Mouse (Mus musculus): ENCODE results near the gene Thbs1. TPM values are rescaled to one million over a fixed set of nuclear protein-coding genes. Genes with fewer than 3 reads are reported as not detected.

Thbs1 gene
- polyA plus RNA-seq, 1 experiment from 2014 or later: 4.5 TPM

DNA sequence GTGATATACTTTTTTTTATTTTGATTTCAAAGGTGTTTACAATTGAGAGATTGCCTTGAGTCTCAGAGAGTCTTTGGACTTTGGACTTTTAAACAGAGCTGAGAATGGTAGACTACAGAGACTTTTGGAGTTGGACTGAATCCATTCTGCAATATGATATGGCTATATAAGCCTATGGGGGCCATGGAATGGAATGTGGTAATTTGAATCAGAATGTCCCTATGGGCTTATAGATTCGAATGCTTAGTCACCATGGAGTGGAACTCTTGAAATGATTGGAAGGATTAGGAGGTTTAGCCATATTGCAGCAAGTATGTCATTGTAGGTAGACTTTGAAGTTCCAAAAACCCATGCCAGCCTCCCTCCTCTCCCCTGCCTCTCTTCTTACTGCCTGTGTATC, 56.5 kb downstream of the Thbs1 start:
- 62% methylated on average over 1 of the region's 1 CpGs for WGBS
- H3K4me3 ChIP-seq (ENCODE audit: low read depth, low read length): no peak overlapping the region

DNA sequence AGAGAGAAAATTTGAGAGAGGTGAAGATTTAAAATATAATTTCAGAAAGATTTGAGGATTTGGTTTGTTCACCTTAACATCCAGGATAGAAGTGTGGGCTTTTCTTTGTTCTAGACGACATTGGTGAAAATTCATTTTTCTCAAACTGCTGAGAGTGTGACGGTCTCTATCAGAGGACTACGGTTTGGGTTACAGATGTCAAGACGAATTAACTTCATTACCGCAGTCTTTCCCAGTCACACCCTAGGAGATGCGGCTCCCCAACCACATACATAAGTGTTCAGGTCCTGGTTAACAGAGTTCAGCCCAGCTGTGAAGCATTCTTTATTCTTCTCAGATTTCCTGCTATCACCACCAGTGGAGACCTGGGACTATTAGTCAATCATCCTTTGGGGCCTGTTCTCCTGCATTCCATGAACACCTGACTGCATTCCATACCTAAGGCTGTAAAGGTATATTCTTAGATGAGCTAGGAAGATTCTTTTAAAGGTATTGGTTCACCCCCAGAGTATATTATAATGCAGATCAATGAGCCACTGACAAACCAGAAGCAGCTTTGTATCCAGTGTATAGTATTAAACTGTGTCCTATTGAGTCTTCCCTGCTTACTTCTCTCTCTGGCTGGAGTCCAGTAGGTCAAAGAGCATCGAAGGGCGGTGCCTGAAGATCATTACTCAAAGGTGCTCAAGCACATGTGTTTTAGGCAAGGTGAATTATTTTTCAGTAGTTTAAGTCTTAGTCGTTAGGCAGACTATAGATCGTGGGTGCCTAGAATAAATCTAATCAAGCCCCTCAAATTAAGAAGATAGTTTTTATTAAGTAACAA, 63.1 kb downstream of the Thbs1 start:
- H3K4me2 ChIP-seq (ENCODE audit: low read depth, low read length): no peak overlapping the region
- no peaks in the 10 kb centered on the region for H3K27me3 ChIP-seq (ENCODE audit: control insufficient read depth, insufficient read depth, low read length)
- WGBS: 90% methylated on average over 10 of the region's 10 CpGs
- H3K4me3 ChIP-seq (ENCODE audit: low read depth, low read length): no peak overlapping the region
- H3K36me3 ChIP-seq (ENCODE audit: control insufficient read depth, insufficient read depth, low read length): no peaks in the 10 kb centered on the region
- H3K9me3 ChIP-seq (ENCODE audit: control insufficient read depth, low read length): no peaks in the 10 kb centered on the region
- H3K9ac ChIP-seq (replicated peaks; ENCODE audit: low read depth, low read length): no peak overlapping the region
- ATAC-seq (ENCODE audit: low read depth): no peak
- no peak overlapping the region for H3K27ac ChIP-seq (ENCODE audit: low read depth, low read length)
- no peaks in the 10 kb centered on the region for H3K4me1 ChIP-seq (ENCODE audit: control insufficient read depth, insufficient read depth, low read length)

More for the DNA sequence above, 56.5 kb downstream of the Thbs1 start:
- no peak overlapping the region for H3K4me2 ChIP-seq (ENCODE audit: low read depth, low read length)
- H3K27ac ChIP-seq (ENCODE audit: low read depth, low read length): no peak overlapping the region
- H3K9me3 ChIP-seq (ENCODE audit: control insufficient read depth, low read length): no peaks in the 10 kb centered on the region
- no peaks in the 10 kb centered on the region for H3K36me3 ChIP-seq (ENCODE audit: control insufficient read depth, insufficient read depth, low read length)
- no peaks in the 10 kb centered on the region for H3K27me3 ChIP-seq (ENCODE audit: control insufficient read depth, insufficient read depth, low read length)
- H3K4me1 ChIP-seq (ENCODE audit: control insufficient read depth, insufficient read depth, low read length): no peaks in the 10 kb centered on the region
- H3K9ac ChIP-seq (replicated peaks; ENCODE audit: low read depth, low read length): no peak overlapping the region
- ATAC-seq (ENCODE audit: low read depth): no peak

Other genes starting within 250 kb of the Thbs1 start
- gene Fsip1, start 145.1 kb downstream of the Thbs1 start, polyA plus RNA-seq (2014; fragmentation: Nextera tagmentation; extraction: Ambion mirVana): 2.4 and 3.4 TPM in 2 replicates

Data from neural tube, embryonic 14.5 days (tissue).